Mouse (Mus musculus): Measurements from ENCODE around the gene Psen2. TPM values are rescaled to one million over a fixed set of nuclear protein-coding genes. Genes with fewer than 3 reads are reported as not detected.

Psen2 gene
- polyA plus RNA-seq, 1 experiment from 2014 or later, result 11.5 TPM

GRCm38 (mm10) chr1:180210031-180210432 lies 53.2 kb downstream of the Psen2 start:
- Histone ChIP-seq H3K4me1 (replicated peaks) (no peaks in the 10 kb centered on the region), H3K27me3 (no peaks in the 10 kb centered on the region), H3K9me3 (0 out of 2 replicates have a peak, but pooled peaks cover 2% of the 10 kb centered on the region), H3K4me3 (no peak overlapping the region), H3K27ac (no peak overlapping the region), H3K36me3 (no peaks in the 10 kb centered on the region), H3K4me2 (no peak overlapping the region), H3K9ac (no peak overlapping the region)
- 81% methylated on average over 4 of the region's 4 CpGs for WGBS
- no peak for ATAC-seq (ENCODE audit: low FRiP score)

DNA sequence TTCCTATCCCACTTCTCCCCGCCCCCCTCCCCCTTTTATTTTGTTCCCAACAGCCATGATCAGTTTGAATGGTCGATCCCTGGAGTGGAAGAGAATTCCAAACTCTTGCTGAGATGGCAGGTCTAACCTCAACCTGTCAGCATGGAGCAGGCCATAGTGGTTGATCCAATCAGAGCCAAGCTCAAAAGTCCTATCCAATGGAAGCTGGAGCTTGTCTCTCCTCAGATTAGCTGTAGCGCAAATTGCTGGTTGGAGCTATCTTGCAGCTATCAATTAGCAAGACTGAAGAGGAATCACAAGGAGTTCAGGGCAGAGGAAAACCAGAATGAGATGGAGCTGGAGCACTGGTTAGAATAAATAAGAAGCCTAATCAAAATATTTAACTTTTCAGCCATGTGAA lies 54.9 kb downstream of the Psen2 start:
- Histone ChIP-seq H3K9me3 (0 out of 2 replicates have a peak, but pooled peaks cover 4% of the 10 kb centered on the region), H3K27ac (no peak overlapping the region), H3K9ac (no peak overlapping the region), H3K4me1 (replicated peaks) (no peaks in the 10 kb centered on the region), H3K27me3 (no peaks in the 10 kb centered on the region), H3K4me3 (no peak overlapping the region), H3K36me3 (no peaks in the 10 kb centered on the region), H3K4me2 (no peak overlapping the region)
- no peak for ATAC-seq (ENCODE audit: low FRiP score)
- WGBS, result 83% methylated on average over 3 of the region's 3 CpGs

DNA sequence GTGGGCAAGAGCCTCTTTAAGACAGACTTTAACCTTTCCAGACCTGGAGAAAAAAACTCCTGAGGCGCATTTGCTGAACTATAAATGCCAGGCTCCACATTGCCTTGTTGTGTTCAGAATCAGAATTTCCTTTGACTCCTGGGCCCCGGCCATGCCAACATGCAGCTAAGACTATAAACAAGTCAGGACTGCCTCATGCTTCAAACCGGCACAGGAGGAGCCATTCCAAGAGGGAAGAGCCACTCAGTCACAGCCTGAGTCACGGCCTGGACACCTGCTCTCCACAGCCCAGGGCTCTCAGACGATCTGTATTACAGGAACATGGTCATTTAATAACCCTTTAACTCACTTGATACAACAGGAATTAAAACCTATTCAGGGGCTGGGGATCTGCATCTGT lies 62.5 kb downstream of the Psen2 start:
- no peak overlapping the region for H3K4me2 ChIP-seq
- no peaks in the 10 kb centered on the region for H3K36me3 ChIP-seq
- WGBS, result 69% methylated on average over 5 of the region's 5 CpGs
- peaks cover 6% of the 10 kb centered on the region for H3K4me1 ChIP-seq (replicated peaks)
- no peak overlapping the region for H3K9ac ChIP-seq
- no peaks in the 10 kb centered on the region for H3K27me3 ChIP-seq
- ATAC-seq (ENCODE audit: low FRiP score), result no peak
- H3K4me3 ChIP-seq, result no peak overlapping the region
- no peak overlapping the region for H3K27ac ChIP-seq
- H3K9me3 ChIP-seq, result 0 out of 2 replicates have a peak, but pooled peaks cover 4% of the 10 kb centered on the region

- Histone ChIP-seq H3K36me3 (no peaks in the 10 kb centered on the region), H3K27me3 (peaks cover 5% of the 10 kb centered on the region), H3K27ac (no peak overlapping the region), H3K9ac (no peak overlapping the region), H3K9me3 (no peaks in the 10 kb centered on the region), H3K4me1 (replicated peaks) (peaks cover 14% of the 10 kb centered on the region), H3K4me3 (no peak overlapping the region), H3K4me2 (no peak overlapping the region)
- WGBS, result 78% methylated on average over 4 of the region's 4 CpGs
- no peak for ATAC-seq (ENCODE audit: low FRiP score)
Measured at GRCm38 (mm10) chr1:180199715-180200050, 63.6 kb downstream of the Psen2 start.

GRCm38 (mm10) chr1:180198959-180199714 lies 64.1 kb downstream of the Psen2 start, which contains the start of gene Coq8a:
TSS of gene Coq8a (minus strand) at chr1:180199602.
- Histone ChIP-seq H3K9ac (no peak within 1 kb of the TSS), H3K27ac (no peak within 1 kb of the TSS), H3K4me2 (no peak within 1 kb of the TSS), H3K4me1 (replicated peaks) (peaks cover 14% of the 10 kb centered on the region), H3K9me3 (no peaks in the 10 kb centered on the region), H3K4me3 (no peak within 1 kb of the TSS), H3K27me3 (peaks cover 11% of the 10 kb centered on the region), H3K36me3 (no peaks in the 10 kb centered on the region)
- WGBS, result 72% methylated on average over 4 of the region's 4 CpGs
- no peak for ATAC-seq (ENCODE audit: low FRiP score)

DNA sequence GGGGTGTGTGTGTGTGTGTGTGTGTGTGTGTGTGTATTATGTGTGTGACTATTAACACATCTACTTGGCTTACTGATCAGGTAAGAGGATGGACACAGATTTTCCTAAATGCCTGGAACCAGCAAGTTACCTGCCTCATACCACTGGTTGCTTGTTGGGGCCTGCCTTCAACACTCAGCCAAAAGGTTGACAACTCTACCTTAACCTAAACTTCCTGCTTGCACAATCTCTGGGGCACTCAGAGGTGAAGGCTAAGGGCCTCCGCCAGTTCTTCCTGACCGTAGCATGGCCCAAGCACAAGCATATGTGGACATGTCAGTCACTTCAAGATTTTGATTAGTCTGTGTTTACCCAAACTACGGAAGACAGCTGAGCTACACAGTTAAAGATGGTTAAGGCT lies 65.3 kb downstream of the Psen2 start:
- Histone ChIP-seq H3K4me2 (no peak overlapping the region), H3K27ac (no peak overlapping the region), H3K9me3 (no peaks in the 10 kb centered on the region), H3K4me1 (replicated peaks) (peaks cover 14% of the 10 kb centered on the region), H3K27me3 (peaks cover 18% of the 10 kb centered on the region), H3K36me3 (no peaks in the 10 kb centered on the region), H3K9ac (no peak overlapping the region), H3K4me3 (no peak overlapping the region)
- no peak for ATAC-seq (ENCODE audit: low FRiP score)
- WGBS, result 88% methylated on average over 3 of the region's 3 CpGs

DNA sequence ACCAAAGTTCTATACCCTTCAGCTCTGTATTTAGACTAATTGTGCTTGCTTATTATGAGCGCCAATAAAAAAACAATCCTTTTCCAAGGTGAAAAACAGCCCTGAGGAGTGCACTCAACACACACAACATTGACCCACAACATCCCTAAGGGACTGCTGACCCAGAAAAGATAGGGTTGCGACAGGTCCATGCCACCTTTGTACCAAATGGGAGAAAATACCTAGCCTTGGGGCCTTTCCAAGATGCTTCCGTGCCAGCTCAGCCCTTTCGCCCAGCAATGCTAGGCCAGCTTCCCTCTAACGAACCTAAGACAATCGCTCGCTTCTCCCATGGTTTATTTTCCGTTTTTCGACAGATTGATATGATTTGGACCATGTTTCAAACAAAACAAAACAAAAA lies 66.7 kb downstream of the Psen2 start:
- WGBS, result 96% methylated on average over 9 of the region's 9 CpGs

DNA sequence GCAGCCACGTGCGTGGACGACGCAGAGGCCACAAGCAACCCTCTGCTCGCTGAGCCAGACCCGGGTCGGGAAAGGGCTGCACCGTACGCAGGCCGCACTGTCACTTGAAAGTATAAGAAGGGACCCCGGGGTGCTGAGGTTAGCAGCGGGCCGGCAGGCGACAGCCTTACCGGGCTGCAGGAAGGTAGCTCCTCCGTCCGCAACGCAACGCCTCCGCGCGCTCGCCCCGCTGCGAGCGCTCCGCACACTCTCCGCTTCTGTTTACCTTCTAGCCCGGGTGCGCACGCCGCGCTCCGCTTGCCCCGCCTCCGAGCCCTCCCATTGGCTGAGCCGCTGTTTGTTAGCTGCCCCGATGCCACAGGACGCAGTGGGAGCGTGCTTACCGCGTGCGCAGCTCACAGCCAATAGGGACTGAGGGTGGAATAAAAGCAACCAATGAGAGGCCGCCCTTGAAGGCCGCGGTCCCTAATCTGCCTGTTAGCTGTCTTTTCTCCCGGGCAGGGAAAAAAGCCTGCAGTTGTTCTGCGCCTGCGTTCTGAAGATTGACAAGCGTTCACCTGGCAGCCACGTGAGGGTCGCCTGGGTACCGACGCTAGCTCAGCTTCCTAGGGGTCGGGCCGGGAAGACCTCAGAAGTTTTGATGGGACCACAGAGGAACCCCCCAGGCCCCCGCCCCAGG lies 67.4 kb downstream of the Psen2 start:
- Histone ChIP-seq H3K36me3 (no peaks in the 10 kb centered on the region), H3K4me1 (replicated peaks) (peaks cover 14% of the 10 kb centered on the region), H3K9ac (peak overlapping the region; percentile 66), H3K27me3 (peaks cover 18% of the 10 kb centered on the region), H3K27ac (no peak overlapping the region), H3K4me3 (peak overlapping the region; percentile 60), H3K4me2 (peak overlapping the region; percentile 87), H3K9me3 (no peaks in the 10 kb centered on the region)
- ATAC-seq (ENCODE audit: low FRiP score), result peak; percentile 100
- WGBS, result 1% methylated on average over 57 of the region's 57 CpGs

More for the DNA sequence above, 66.7 kb downstream of the Psen2 start:
- no peak for ATAC-seq (ENCODE audit: low FRiP score)
- Histone ChIP-seq H3K4me1 (replicated peaks) (peaks cover 14% of the 10 kb centered on the region), H3K4me3 (peak overlapping the region; percentile 60), H3K9ac (peak overlapping the region; percentile 66), H3K9me3 (no peaks in the 10 kb centered on the region), H3K27ac (no peak overlapping the region), H3K27me3 (peaks cover 18% of the 10 kb centered on the region), H3K36me3 (no peaks in the 10 kb centered on the region), H3K4me2 (peak overlapping the region; percentile 87)

DNA sequence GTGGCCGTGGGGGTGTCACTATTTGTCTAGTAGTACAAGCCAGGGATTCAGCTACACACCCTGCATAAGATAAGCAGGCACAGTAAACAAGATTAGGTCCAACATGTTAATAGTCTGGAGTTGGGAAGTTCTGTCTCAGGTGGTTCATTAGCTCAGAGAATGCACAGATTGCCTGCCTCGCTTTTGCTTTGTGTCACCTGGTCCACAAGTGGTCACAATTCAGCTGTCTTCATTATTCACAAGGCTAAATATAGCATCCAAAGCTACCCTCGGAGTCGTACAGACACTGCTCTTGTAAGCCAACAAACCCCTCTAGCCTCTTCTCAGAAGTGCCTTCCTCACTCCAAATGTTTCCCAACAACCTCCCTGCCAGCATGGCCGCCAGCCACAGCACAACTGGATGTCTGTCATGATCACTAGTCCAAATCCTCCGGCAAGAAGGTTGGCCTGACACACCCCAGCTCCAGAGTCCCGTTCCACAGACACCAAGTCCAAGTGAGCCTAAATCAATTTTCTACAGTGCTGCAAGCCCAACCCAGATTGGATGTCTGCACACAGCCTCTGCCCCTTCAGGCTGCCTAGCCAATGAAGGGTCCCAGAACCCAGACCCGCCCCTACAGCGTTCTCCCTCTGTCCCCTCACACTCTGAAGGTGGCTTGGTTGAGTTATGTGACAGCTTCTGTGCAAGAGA lies 68.3 kb downstream of the Psen2 start:
- peak overlapping the region; percentile 66 for H3K9ac ChIP-seq
- H3K4me1 ChIP-seq (replicated peaks), result peaks cover 14% of the 10 kb centered on the region
- H3K4me3 ChIP-seq, result peak overlapping the region; percentile 60
- peak overlapping the region; percentile 87 for H3K4me2 ChIP-seq
- peaks cover 18% of the 10 kb centered on the region for H3K27me3 ChIP-seq
- no peaks in the 10 kb centered on the region for H3K36me3 ChIP-seq
- 32% methylated on average over 9 of the region's 9 CpGs for WGBS
- no peak overlapping the region for H3K27ac ChIP-seq
- no peaks in the 10 kb centered on the region for H3K9me3 ChIP-seq
- 0 out of 2 replicates have a peak, but pooled peaks have one; percentile 21 for ATAC-seq (ENCODE audit: low FRiP score)

DNA sequence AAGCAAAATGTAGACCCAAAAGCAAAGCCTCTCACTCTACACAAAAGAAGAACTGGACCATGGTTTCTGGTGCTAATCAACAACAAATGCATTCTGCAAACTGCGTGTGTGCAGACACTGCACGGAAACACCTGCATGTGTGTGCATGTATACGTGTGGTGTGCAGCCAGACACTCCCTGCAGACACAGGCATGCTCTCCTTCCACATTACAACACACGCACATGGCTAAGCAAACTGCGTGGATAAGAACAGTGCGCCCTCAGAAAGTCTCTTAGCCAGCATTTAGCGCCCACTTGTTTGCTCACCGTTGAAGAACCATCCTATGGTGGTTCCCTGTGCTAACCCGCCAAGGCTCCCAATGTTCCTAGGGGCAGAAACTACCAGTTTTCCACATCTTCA lies 69.2 kb downstream of the Psen2 start:
- no peak overlapping the region for H3K4me2 ChIP-seq
- H3K27me3 ChIP-seq, result peaks cover 18% of the 10 kb centered on the region
- H3K27ac ChIP-seq, result no peak overlapping the region
- ATAC-seq (ENCODE audit: low FRiP score), result no peak
- H3K4me1 ChIP-seq (replicated peaks), result peaks cover 14% of the 10 kb centered on the region
- H3K4me3 ChIP-seq, result no peak overlapping the region
- 84% methylated on average over 9 of the region's 9 CpGs for WGBS
- no peak overlapping the region for H3K9ac ChIP-seq
- no peaks in the 10 kb centered on the region for H3K9me3 ChIP-seq
- no peaks in the 10 kb centered on the region for H3K36me3 ChIP-seq

DNA sequence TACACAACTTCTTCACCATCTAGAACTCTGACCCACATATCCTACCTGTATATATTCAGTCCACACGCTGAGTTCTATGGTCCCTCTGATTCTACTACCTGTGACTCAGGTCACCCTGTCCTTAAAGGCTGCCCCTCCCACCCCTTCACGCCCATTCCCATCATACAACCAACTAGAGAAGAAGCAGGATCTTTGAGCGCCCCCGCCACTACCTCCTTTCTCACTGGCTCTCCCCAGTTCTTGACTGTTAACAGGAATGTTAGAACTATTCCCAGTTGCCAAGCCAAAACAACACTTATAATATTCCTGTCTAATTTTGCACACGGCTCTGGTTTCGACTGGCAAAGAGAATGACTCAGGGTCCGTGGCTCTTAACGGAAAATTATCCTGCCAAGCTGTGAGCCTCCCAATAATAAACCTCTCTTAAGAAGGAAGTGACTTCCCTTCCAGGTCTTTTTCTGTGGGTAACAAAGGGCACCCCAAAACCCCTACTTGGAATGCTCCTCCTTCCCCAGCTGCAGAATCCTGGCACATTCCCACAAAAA lies 69.8 kb downstream of the Psen2 start:
- Histone ChIP-seq H3K36me3 (no peaks in the 10 kb centered on the region), H3K9me3 (no peaks in the 10 kb centered on the region), H3K4me1 (replicated peaks) (peaks cover 14% of the 10 kb centered on the region), H3K27ac (no peak overlapping the region), H3K27me3 (peaks cover 18% of the 10 kb centered on the region), H3K9ac (no peak overlapping the region), H3K4me2 (no peak overlapping the region), H3K4me3 (no peak overlapping the region)
- no peak for ATAC-seq (ENCODE audit: low FRiP score)
- WGBS, result 87% methylated on average over 8 of the region's 8 CpGs

DNA sequence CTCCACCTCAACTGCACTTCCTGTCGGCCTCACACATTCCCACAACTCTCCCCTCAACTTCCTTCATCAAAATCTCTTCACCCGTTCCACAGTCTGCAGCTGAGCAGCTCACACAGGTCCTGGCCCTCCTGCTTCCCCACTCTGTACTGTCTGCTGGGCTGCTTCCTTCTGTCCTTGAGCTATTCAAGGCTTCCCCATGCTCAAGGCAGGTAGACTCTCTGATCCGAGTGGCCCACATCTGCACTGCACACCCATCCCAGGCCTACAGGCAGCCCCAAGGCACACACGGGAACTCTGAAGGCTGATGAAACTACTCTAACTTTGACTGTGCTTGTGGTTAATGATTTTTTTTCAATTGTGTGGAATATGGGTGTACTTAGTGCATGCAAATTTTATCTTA lies 70.4 kb downstream of the Psen2 start:
- Histone ChIP-seq H3K27ac (no peak overlapping the region), H3K4me1 (replicated peaks) (peaks cover 14% of the 10 kb centered on the region), H3K9ac (no peak overlapping the region), H3K36me3 (no peaks in the 10 kb centered on the region), H3K4me3 (no peak overlapping the region), H3K4me2 (no peak overlapping the region), H3K9me3 (no peaks in the 10 kb centered on the region), H3K27me3 (peaks cover 18% of the 10 kb centered on the region)
- WGBS, result 65% methylated on average over 4 of the region's 4 CpGs
- no peak for ATAC-seq (ENCODE audit: low FRiP score)
